Mouse (Mus musculus): ENCODE results near the gene Nipal4.
"Not testable (repeated sequence)": the region's sequence is repeated elsewhere in the genome, so short reads cannot be mapped to it uniquely, and the experiment has no call there.

Nipal4 gene

GRCm38 (mm10) chr11:46165866-46166585 is at the start of gene Nipal4:
Gene Nipal4, minus strand, starts transcription at chr11:46166508.
- DNase-seq (ENCODE audit: low spot score in 2 of 2), result peak in 1 of 2 experiments; percentile 9

DNA sequence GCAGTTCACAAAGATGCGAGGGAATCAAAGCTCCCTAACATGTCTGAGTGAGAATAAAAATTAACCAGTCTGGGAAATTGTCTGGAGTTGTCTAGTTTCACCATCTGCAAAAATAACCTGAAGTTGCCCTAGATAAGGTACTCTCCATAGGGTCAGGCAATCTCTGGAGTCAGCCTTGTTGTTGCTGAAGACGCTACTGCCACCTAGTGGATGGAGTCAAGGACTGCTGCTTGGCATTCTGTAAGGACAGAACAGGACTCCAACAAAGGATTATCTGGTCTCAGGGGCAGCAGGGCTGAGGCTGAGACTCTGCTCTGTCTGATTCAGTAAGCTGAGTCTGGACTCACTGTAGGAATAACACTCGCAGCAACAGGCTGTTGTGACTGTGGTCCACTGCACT is 49.0 kb upstream of the Nipal4 start:
- DNase-seq (ENCODE audit: low spot score in 2 of 2), result peak in 1 of 2 experiments; percentile 71

DNA sequence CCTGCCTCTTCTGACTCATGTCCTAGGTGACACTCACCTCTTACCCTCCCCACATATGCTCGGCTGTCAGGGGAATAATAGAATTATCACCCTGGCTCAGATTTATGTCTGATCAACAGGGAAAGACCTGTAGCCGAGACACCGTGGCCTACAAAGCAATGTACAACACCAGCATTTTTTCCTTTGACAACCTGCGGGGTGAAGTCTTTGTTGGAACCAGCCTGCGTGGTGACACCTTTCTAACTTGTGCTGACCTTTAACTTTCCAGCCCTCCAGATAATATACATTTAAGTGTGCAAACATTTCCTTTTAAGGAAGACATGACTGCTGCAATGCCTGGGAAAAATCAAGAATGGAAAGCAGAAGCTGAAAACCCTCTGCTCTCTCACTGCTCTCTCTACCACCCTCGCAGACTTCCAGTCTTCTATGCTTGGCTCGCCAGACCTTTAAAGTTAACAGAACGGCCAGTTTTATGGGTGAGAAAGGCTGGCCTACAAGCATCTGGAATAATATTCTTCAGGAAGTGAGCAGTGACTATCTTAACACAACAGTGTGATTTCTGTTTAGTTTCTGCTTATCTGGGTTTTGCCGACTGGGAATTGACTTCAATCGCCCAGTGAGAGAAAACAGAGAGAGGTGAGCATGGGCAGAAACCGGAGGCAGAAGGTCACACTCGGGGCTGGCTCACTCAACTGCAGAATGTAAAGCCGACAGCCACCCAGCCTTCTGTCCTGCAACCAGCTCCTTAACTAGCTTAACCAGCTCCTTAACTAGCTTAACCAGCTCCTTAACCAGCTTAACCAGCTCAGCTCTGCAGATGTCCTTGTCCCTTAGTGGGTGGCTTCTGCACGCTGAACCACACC is 48.3 kb upstream of the Nipal4 start:
- DNase-seq (ENCODE audit: low spot score in 2 of 2), result no peak

DNA sequence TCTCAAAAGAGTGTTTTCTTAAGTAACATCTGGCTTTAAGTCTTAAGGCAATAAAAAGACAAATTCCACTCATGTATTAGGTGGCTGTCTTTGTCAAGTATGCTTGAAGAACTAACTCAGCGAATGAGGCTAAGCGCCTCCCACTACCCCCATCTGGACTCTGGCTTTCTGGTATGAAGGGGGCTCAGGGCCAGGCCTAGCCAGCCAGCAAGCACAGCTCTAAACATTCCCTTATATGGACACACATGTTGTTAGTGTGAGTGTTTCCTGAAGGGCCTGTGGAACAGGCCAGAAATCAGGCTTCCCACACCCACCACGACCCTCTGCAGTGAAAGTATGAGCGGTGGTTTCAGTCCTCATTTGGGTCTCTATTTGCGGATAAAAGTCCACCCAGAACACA is 47.5 kb upstream of the Nipal4 start:
- DNase-seq (ENCODE audit: low spot score in 2 of 2), result no peak

DNA sequence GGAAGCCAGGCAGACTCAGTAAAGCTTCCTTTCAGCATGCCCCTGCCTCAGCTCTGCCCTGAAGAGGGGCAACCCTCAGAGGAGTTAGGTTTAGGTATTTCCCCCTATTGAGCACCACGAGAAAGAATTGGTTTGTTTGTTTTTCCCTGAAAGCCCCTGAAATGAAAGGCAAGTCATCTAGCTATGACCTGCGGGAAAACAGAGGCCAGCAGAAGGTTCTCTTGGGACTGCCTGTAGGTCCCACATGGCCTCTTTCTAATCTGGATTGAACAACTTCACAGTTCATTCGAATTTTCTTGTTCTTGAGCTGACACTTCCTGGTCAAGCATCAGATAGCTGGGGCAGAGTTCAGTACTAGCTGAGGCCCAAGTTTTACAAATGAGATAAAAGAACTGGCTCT is 45.5 kb upstream of the Nipal4 start:
- DNase-seq (ENCODE audit: low spot score in 2 of 2), result no peak

- DNase-seq (ENCODE audit: low spot score in 2 of 2), result no peak
Observed at GRCm38 (mm10) chr11:46209884-46210283, 43.6 kb upstream of the Nipal4 start.

GRCm38 (mm10) chr11:46205639-46206409 is 39.5 kb upstream of the Nipal4 start:
- no peak for DNase-seq (ENCODE audit: low spot score in 2 of 2)

DNA sequence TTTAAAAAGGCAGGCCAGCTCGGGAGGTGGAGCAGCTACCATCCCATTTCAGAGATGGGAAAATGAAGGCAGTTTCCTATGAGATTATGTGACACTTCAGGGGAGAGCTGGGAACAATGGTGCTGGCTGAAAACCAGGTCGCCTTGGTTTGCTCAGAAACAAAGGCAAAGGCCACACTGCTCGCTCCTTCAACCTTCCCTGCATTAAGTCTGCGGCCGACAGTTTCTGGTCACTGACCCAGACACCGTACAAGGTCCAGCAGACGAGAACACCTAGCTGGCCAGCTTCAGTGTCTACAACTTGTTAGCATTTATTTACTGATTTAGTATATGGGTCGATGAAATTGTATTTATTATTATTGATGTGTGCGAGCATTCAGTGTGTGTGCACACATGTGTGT is 38.5 kb upstream of the Nipal4 start:
- no peak for DNase-seq (ENCODE audit: low spot score in 2 of 2)

DNA sequence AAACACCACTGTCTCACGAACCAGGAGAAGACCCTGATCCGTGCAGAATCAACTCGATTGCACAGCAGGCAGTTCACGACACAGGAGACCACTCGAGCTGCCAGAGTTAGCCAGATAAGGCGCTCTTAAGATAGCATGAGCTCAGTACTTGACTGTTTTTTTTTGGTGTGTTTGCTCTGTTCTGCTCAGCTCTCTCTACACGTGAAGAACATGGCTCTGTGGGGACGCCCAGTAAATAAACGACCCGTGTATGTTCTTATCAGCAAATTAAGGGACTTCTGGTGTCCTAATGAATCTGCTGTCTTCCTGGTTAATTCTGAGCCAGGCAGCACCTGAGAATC is 36.2 kb upstream of the Nipal4 start:
- DNase-seq (ENCODE audit: low spot score in 2 of 2), result no peak

DNA sequence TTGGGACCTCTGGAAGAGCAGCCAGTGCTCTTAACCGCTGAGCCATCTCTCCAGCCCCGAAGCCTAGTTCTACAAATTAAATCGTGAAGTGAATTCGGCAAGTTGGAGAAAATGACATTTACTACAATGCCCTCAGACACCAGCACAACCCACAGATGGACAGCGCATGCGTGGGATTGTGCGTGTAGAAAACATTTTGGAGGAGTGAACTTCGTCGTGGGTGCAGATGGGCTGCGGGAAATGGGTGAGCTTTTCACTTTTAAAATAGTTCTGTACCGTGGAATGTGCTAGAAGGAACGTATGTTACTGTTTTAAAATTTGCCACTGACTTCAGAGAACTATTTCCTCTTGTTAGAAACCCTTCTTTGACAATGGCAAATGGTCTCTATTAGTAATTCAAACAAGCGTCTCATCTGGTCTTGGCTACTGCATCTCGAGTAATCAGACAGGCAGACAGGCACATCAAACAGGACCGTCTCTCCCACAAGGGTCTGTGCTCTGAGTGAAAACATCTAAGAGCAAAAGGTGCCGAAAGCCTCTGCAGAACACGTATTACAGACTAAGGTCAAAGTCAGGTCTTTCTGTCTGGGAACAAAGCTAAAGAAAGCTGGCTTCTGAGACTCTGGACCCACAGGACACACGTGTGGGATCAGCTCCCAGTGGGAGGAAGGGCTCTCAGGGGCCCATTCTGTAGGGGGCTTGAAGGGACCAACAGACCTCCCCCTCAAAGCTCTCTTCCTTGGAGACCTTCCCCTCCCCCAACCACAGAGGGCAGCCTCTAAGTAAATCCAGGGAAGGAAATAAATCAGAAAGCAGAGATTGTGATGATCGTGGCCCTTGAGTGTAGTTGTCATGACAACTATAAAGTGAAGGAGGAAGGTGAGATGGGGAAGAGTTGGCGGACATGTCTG is 35.6 kb upstream of the Nipal4 start:
- DNase-seq (ENCODE audit: low spot score in 2 of 2), result peak in 1 of 2 experiments; percentile 81

DNA sequence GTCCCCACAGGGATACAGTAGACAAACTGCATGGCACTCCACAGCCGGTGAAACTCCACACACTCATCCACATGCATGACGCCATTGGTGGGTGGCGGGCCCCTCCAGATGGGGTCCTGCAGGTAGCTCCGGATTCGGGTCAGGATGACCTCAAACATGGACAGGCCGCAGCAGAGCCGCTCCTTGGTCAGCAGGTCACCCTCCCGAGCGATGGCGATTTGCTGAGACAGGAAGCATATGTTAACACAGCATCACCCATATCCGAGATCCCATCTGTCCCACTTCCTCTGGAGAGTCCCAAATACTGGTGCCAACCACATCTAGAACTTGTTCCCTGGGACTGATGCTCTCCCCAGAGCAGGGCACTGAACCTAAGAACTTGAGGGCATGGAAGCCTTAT is 34.4 kb upstream of the Nipal4 start:
- DNase-seq (ENCODE audit: low spot score in 2 of 2), result no peak

DNA sequence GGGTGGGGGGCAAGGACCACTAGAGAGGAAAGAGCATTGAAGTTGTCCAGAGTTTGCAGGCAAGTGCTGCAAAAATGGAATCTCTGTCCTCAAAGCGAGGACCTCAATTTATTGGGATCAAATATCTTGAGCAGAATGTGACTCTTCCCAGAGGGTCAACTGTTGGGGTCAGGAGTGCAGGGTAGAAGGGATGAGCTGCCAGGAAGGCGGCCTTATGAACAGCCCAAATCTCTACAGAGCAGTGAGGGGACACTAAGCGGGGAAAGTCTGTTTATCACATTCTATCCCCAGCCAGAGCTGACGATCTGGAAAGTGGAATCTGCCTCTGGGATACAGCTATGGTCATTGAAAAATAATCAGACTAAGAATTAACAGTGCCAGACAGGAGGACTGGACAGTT is 27.9 kb upstream of the Nipal4 start:
- no peak for DNase-seq (ENCODE audit: low spot score in 2 of 2)

- DNase-seq (ENCODE audit: low spot score in 2 of 2), result no peak
Observed at GRCm38 (mm10) chr11:46188283-46188682, 22.0 kb upstream of the Nipal4 start.

DNA sequence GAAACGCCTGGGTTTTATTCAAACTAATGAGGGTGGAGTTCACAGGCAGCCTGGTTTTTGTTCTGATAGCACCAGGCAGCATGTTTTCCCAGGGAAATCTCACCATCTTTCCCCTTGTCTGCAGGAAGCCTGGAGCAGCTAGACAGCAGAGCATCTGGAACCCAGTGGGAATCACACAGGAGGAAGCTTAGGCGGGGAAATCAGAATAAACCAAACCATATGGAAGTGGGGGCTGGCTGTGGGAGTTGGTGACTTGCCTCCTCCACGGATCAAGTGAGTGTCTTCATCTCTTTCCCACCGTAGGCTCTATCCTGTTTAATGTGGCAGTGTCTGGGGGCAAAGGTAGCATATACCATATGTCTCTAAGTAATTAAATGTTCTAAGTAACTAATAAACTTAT is 19.2 kb upstream of the Nipal4 start:
- peak in 1 of 2 experiments; percentile 56 for DNase-seq (ENCODE audit: low spot score in 2 of 2)

DNA sequence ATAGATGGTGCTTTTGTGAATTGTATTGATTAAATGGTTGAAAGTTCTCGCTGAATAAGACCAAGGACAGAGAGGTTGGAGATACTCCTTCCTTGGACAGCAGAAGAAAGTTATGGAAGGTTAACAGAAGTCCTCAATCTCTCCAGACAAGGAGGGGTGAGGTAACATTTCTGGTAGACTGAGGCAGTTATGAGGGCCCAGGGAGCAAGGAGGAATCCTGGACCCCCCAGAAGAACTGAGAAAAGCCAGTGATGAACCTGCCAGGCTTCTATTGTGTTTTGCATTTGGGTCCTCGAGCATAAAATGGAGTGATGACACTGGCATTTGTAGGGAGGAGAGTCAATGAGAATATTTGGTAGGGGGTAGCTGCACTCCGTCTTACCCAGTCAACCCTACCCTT is 18.6 kb upstream of the Nipal4 start:
- DNase-seq (ENCODE audit: low spot score in 2 of 2), result no peak

DNA sequence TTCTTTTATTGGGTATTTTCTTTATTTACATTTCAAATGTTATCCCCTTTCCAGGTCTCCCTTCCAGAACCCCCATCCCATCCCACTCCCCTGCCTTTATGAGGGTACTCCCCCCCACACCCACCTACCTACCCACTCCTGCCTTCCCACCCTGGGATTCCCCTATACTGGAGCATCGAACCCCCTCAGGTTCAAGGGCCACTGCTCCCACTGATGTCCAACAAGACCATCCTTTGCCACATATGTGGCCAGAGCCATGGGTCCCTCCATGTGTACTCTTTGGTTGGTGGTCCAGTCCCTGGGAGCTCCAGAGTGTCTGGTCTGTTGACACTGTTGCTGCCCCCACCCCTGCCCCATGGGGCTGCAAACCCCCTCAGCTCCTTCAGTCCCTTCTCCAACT is 15.7 kb upstream of the Nipal4 start:
- DNase-seq (ENCODE audit: low spot score in 2 of 2), result not testable (repeated sequence)

DNA sequence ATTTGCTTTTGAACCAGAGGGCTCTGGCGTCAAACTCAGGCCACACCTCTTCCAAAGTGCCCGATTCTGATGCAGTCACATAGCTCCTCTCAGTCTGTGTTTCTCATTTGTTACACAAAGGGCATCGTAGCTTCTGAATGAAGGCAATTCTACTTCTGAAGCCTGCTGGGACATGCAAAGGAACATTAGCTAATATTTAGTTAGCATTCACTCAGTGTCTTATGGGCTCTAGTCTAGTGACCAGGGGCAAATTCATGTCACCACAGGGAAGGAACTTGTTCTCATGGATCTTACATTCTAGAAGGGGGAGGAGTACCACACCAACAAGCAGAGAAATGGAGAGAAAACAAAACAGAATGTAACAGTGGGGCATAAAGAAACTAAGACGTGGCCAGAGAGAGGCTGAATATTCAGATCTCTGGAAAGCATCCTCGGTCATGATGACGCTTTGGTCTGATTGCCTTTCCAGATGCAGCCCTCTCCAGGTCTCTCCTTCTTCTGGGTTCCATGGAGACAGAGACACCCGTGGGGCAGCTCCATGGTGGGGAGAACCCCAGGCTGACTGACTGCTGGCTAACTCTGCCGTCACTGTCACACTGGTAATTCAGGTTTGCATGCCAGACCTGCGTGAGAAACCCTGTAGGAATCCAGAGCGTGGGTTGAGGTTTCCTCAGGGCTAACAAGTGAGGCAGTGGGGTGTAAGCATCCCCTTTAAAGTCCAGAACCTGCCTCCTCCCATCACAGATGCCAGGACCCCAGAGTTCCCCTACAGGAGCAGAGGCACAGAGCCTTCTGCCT is 11.1 kb upstream of the Nipal4 start:
- no peak for DNase-seq (ENCODE audit: low spot score in 2 of 2)

GRCm38 (mm10) chr11:46176155-46176554 is 9.8 kb upstream of the Nipal4 start:
- no peak for DNase-seq (ENCODE audit: low spot score in 2 of 2)

DNA sequence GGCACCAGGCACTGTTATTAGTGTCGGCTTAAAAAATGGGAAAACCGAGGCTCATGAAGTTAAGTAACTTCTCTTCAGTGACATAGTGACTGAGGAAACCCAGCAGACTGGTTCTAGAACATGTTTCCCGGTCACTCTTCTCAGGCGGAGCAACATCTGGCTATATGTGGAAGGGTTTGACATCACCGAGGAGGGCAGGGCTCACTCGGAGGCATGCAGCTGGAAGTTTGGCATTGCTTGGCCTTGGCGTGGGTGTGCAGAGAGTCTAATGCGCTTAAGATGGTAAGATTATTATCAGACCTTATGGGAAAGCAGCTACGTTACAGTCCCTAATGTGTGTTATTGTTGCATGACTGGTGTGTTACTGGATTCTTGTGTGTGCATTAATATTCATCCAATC is 5.8 kb upstream of the Nipal4 start:
- no peak for DNase-seq (ENCODE audit: low spot score in 2 of 2)

DNA sequence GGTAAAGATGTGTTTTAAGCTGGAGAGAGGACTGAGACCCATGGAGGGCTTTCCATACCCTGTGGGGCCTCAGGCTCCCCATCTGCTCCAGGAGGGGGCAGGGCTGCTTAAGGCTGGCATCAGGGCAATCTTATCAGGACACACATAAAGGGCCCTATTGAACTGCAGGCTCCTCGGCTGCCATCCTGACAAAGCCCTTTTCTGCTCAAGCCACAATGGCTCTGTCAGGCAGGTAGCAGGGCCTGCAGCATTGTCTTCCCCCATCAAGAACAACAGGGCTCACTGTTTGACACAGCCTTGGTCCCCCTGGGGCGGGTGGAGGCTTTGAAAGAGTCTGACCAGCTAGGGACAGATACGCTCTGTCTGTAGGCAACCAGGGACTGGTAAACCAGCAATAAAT is 3.6 kb upstream of the Nipal4 start:
- peak; percentile 42 to 56 for DNase-seq (ENCODE audit: low spot score in 2 of 2)

DNA sequence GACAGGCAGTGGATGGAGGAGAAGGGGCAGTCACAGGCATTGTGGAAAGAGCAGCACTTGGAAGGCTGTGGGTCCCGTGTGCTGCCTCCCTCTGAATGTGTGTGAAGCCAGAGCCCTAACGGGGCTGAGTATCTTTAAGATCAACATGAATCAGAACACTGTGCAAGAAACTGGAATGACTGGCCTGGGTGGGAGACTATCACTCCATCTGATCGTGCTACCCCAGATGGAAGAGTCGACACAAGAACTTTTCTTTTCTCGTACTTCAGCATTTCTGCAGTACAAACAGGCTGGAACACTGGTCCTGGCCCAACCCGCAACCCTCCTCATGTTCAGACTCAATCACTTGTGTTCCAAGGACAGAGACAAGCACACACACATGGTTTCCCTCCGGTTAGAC is 2.2 kb upstream of the Nipal4 start:
- no peak for DNase-seq (ENCODE audit: low spot score in 2 of 2)

All from left cerebral cortex, adult 9 months (tissue).